17 mouse cellular contexts compared by ENCODE assay signal in genomic region chr15:31503447-31503846, GRCm38 (mm10).
"Had no signal": no experiment of that assay in that cellular context is flagged by ENCODE, and none has a peak within 500 bp of the region (broad histone marks: within the 10 kb centered on the region; RNA-seq: fewer than 3 reads in every experiment).

No protein-coding gene starts in this region.

- H3K4me3 ChIP-seq: intestine, embryonic 15.5 days; layer of hippocampus, adult 2 months; midbrain, embryonic 15.5 days; neural tube, embryonic 13.5 days; stomach, embryonic 15.5 days had no signal

- DNase-seq: kidney, adult 18-20 months; kidney, postnatal 10 days; kidney, postnatal 4 days; left cerebral cortex, postnatal 4 days; lung, adult 2 months; lung, postnatal 36 days; retina, postnatal 1 day; right cerebral cortex, postnatal 4 days; thymus, adult 2 months; thymus, postnatal 25 days had no signal

- H3K4me1 ChIP-seq: intestine, embryonic 15.5 days; midbrain, embryonic 15.5 days; neural tube, embryonic 13.5 days; stomach, embryonic 15.5 days had no signal

- H3K9ac ChIP-seq: intestine, embryonic 15.5 days; midbrain, embryonic 15.5 days; neural tube, embryonic 13.5 days; stomach, embryonic 15.5 days had no signal

- H3K4me2 ChIP-seq: intestine, embryonic 15.5 days; midbrain, embryonic 11.5 days; midbrain, embryonic 15.5 days; neural tube, embryonic 13.5 days; stomach, embryonic 15.5 days had no signal

- H3K36me3 ChIP-seq: stomach, embryonic 15.5 days had no signal

- H3K27me3 ChIP-seq: intestine, embryonic 15.5 days; midbrain, embryonic 15.5 days; neural tube, embryonic 13.5 days; stomach, embryonic 15.5 days had no signal

- ATAC-seq: intestine, embryonic 15.5 days; lung, postnatal 0 days; midbrain, embryonic 15.5 days had no signal

- H3K9me3 ChIP-seq: intestine, embryonic 15.5 days; midbrain, embryonic 15.5 days; neural tube, embryonic 13.5 days; stomach, embryonic 15.5 days had no signal

- H3K27ac ChIP-seq: intestine, embryonic 15.5 days; layer of hippocampus, adult 2 months; midbrain, embryonic 15.5 days; neural tube, embryonic 13.5 days; stomach, embryonic 15.5 days had no signal
